Mouse (Mus musculus): ENCODE results near the gene Hoxb7.

GRCm38 (mm10) chr11:96315344-96315681 lies 28.9 kb downstream of the Hoxb7 start:
- TF ChIP-seq MAFK (IDR thresholded peaks at IDR 0.05; ENCODE audit: insufficient read depth, low read depth, low read length) = no peak
- no peak for TF ChIP-seq CHD2 (IDR thresholded peaks at IDR 0.05; ENCODE audit: low read depth, low read length)
- TF ChIP-seq ZC3H11A (IDR thresholded peaks at IDR 0.05; ENCODE audit: borderline replicate concordance, low read depth, low read length) = no peak
